Mouse (Mus musculus) CH12.LX (cell line): Measurements from ENCODE around the gene Alg1.

Experiments
- CTCF ChIP-seq, 2 experiments: IDR thresholded peaks in 1 of 2; conservative IDR thresholded peaks in 1 of 2; 2 replicates each; pipeline ENCODE4 v1.5.1; 2011 to 2012; ENCODE audit warnings: low read depth in 2 of 2, low read length in 2 of 2, improper control_type of control experiment in 1 of 2, inconsistent platforms in 1 of 2, mild to moderate bottlenecking in 1 of 2, moderate library complexity in 1 of 2
- JUN ChIP-seq: IDR thresholded peaks from 2 replicates; pipeline ENCODE4 v1.6.1; 2011; ENCODE audit warnings: low read depth, mild to moderate bottlenecking, low read length, improper control_type of control experiment, moderate library complexity; ENCODE audit not compliant: insufficient read depth

DNA sequence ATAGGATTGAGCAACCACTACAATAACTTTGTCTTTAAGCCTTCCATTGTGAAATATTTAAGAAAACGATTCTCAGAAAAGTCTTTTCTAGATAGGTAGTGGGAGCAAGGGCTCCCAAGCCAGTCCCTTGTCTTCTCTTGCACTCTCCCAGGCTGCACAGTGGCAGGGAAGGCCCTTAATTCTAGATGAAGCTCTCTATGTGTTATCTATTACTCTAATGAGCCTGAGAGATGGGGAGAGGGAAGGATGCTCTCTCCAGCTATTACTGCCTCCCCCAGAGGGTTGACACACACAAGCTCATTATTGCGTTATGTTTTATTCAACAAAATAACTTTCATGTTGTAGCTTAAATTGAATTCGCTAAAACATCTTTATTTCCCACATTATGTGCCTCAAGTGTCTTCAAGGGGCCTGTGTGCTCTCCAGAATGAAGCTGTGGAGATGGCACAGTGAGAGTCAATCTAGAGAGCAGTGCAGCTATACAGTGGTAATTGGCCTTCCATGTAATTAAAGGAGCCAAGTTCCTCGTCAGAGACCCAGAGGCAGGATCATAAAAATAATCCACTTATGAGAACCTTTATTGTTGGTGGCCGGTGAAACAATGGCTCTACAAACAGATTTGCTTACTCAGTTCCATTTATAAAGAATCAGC is 46.3 kb downstream of the Alg1 start:
- no peak for TF ChIP-seq CTCF (conservative IDR thresholded peaks at IDR 0.05 in 1 of 2, IDR thresholded peaks at IDR 0.05 in 1 of 2; ENCODE audit: low read depth in 2 of 2, low read length in 2 of 2)
- TF ChIP-seq JUN, result no peak
